Mouse (Mus musculus) kidney, postnatal 10 days (tissue): ENCODE data around the gene Fars2.
A peak's percentile ranks its signal among the peaks of the same experiment; 100 is the strongest.

ENCODE experiments used
- DNase-seq: peaks from one replicate; pipeline ENCODE4 v3.0.0; 2021; ENCODE audit warnings: mixed read lengths

Fars2 gene

GRCm38 (mm10) chr13:36589092-36589491 is 471.9 kb downstream of the Fars2 start:
- DNase-seq: no peak

- DNase-seq: no peak
Observed at GRCm38 (mm10) chr13:36592291-36592690, 475.1 kb downstream of the Fars2 start.

GRCm38 (mm10) chr13:36606717-36607116 is 489.5 kb downstream of the Fars2 start:
- no peak for DNase-seq

- DNase-seq: peak; percentile 47
Observed at GRCm38 (mm10) chr13:36607871-36608270, 490.7 kb downstream of the Fars2 start.

GRCm38 (mm10) chr13:36610426-36610825 is 493.2 kb downstream of the Fars2 start:
- peak; percentile 15 for DNase-seq

GRCm38 (mm10) chr13:36612785-36613750 is 495.9 kb downstream of the Fars2 start:
- no peak for DNase-seq

- DNase-seq: no peak
Observed at GRCm38 (mm10) chr13:36620498-36621332, 503.5 kb downstream of the Fars2 start.

GRCm38 (mm10) chr13:36621333-36621659 is 504.1 kb downstream of the Fars2 start:
- no peak for DNase-seq

GRCm38 (mm10) chr13:36623556-36623955 is 506.3 kb downstream of the Fars2 start:
- DNase-seq: no peak

- no peak for DNase-seq
Observed at GRCm38 (mm10) chr13:36629154-36629553, 511.9 kb downstream of the Fars2 start.

- DNase-seq: no peak
Observed at GRCm38 (mm10) chr13:36648257-36648656, 531.0 kb downstream of the Fars2 start.

GRCm38 (mm10) chr13:36654251-36654650 is 537.0 kb downstream of the Fars2 start:
- no peak for DNase-seq

- no peak for DNase-seq
Observed at GRCm38 (mm10) chr13:36679345-36679744, 562.1 kb downstream of the Fars2 start.

- DNase-seq: no peak
Observed at GRCm38 (mm10) chr13:36680690-36681355, 563.6 kb downstream of the Fars2 start.

- DNase-seq: no peak
Observed at GRCm38 (mm10) chr13:36683581-36683980, 566.4 kb downstream of the Fars2 start.

- peak; percentile 31 for DNase-seq
Observed at GRCm38 (mm10) chr13:36695516-36696201, 578.4 kb downstream of the Fars2 start.

- DNase-seq: peak; percentile 8
Observed at GRCm38 (mm10) chr13:36696351-36696771, 579.1 kb downstream of the Fars2 start.

- DNase-seq: no peak
Observed at GRCm38 (mm10) chr13:36707088-36707690, 590.0 kb downstream of the Fars2 start.

GRCm38 (mm10) chr13:36714101-36714500 is 596.9 kb downstream of the Fars2 start:
- DNase-seq: no peak

- no peak for DNase-seq
Observed at GRCm38 (mm10) chr13:36716708-36717107, 599.5 kb downstream of the Fars2 start.

GRCm38 (mm10) chr13:36717376-36717775 is 600.2 kb downstream of the Fars2 start:
- DNase-seq: no peak
